Mouse (Mus musculus) small intestine, adult 2 months (tissue): ENCODE measurements at regions not wholly inside any gene's neighbourhood (a gene's known extent, or its start where the extent isn't known, plus 50 kb on each side); places are given as distances from the start of the nearest gene placed in this dataset.

Experiments
- CTCF ChIP-seq: fragments of 200-500 bp; IDR thresholded peaks from 2 replicates; pipeline ENCODE4 v1.5.1; 2012; ENCODE audit warnings: low read depth, mild to moderate bottlenecking, control low read depth, inconsistent platforms, low read length, moderate library complexity, mixed read lengths; ENCODE audit not compliant: insufficient replicate concordance, insufficient read length; ENCODE audit errors: extremely low read depth
- POLR2A ChIP-seq: fragments of 200-500 bp; IDR thresholded peaks from 2 replicates; pipeline ENCODE4 v1.6.1; 2012; ENCODE audit warnings: low read depth, mild to moderate bottlenecking, control low read depth, inconsistent platforms, low read length, moderate library complexity

DNA sequence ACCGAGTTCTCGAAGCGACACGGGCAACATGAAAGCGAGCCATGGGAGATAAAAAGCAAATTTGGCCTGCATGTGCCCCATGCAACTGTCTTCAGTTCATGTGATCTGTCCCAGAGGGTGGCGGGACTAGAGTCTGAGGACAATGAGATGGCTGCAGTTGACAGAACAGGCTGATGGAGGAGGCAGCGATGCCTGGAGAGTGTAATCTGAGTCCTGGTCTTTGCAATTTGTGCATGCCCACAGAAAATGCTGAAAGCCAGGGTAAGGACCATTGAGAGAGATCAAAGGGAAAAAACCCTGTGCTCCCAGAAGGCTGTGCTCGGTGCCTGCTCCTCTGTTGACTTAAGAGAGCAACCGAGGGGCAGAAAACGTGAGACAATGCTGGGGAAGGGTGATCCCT, 624.8 kb upstream of the BB014433 start:
- TF ChIP-seq POLR2A (no peak), CTCF (no peak)
